Mouse (Mus musculus): ENCODE data around the gene 1110032A03Rik. TPM values are rescaled to one million over a fixed set of nuclear protein-coding genes. Genes with fewer than 3 reads are reported as not detected.

Gene 1110032A03Rik
- polyA plus RNA-seq, 1 experiment, result 4.8 TPM

DNA sequence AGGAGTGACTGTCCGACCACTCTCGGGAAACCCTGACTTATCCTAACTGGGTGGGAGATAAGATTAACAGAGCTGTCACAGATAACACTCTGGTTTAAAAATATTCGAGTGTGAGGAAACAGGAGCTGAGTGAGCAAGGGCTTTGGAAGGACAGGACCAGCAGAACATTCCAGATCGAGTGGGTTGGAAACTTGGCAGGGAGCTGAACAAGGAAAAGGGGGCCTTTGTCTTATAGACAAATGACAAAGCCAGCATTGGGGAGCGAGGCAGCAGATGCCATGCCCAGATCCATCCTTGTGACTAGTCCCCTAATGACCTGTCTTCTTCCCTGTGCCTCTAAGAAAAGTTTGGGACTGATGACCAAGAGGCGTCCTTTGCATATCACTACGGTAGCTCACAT, 21.4 kb downstream of the 1110032A03Rik start:
- Histone ChIP-seq H3ac (ENCODE audit: control insufficient read depth, insufficient read length, low read depth) (no peak overlapping the region), H3K79me3 (ENCODE audit: low read depth) (no peaks in the 10 kb centered on the region), H3K27me3 (ENCODE audit: control insufficient read depth, insufficient read depth, insufficient read length) (no peaks in the 10 kb centered on the region), H3K79me2 (ENCODE audit: control insufficient read depth, insufficient read depth) (no peaks in the 10 kb centered on the region), H3K36me3 (ENCODE audit: control insufficient read depth, insufficient read depth) (no peaks in the 10 kb centered on the region), H3K4me3 (ENCODE audit: insufficient read depth, poor library complexity, severe bottlenecking) (no peak overlapping the region)
- TF ChIP-seq CTCF (IDR thresholded peaks at IDR 0.05; ENCODE audit: control insufficient read depth, insufficient read depth, insufficient read length), result no peak
- no peak for TF ChIP-seq MYOD1 (IDR thresholded peaks at IDR 0.05; ENCODE audit: control insufficient read depth, insufficient read length, low read depth)
- no peak for TF ChIP-seq USF1 (IDR thresholded peaks at IDR 0.05; ENCODE audit: low read depth)
- TF ChIP-seq CEBPB (IDR thresholded peaks at IDR 0.05; ENCODE audit: low read depth), result no peak
- no peak for TF ChIP-seq MAX (IDR thresholded peaks at IDR 0.05)
- TF ChIP-seq FOSL1 (IDR thresholded peaks at IDR 0.05; ENCODE audit: insufficient read depth, low read length, poor library complexity, severe bottlenecking), result no peak
- no peak for TF ChIP-seq MYOG (IDR thresholded peaks at IDR 0.05; ENCODE audit: control insufficient read depth, extremely low read depth, insufficient read length)

DNA sequence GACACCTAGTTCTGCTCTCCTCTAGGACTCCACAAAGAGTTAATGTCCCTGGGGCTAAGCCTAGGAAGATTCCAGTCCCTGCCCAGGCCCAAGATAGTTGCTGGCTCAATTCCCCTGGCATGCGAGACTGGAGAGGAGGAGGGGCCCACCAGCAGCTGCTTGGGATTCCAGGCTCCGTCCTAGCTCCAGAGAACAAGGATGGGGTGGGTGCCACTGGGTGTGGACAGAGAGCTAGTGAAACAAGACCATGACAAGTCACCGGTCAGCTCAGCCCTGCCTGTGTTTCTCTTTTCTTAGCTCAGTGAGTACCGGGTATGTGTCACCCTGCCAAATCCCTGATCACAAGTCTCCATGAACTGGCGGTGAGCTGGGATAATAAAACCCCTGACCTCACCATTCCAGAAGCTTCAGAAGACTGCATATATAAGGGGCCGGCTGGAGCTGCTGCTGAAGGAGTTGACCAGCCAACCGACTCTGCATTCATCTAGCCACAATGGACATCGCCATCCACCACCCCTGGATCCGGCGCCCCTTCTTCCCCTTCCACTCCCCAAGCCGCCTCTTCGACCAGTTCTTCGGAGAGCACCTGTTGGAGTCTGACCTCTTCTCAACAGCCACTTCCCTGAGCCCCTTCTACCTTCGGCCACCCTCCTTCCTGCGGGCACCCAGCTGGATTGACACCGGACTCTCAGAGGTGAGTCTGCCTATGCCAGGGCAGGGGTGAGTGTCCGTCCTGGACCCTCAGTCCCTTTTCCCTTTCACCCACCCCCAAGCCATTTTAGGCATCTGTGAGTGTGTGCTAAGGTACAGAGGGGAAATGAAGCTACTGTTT, 22.3 kb downstream of the 1110032A03Rik start:
- peak overlapping the region; percentile 31 for H3K4me3 ChIP-seq (ENCODE audit: insufficient read depth, poor library complexity, severe bottlenecking)
- no peak for TF ChIP-seq FOSL1 (IDR thresholded peaks at IDR 0.05; ENCODE audit: insufficient read depth, low read length, poor library complexity, severe bottlenecking)
- TF ChIP-seq CEBPB (IDR thresholded peaks at IDR 0.05; ENCODE audit: low read depth), result no peak
- peak; percentile 43 for TF ChIP-seq MYOD1 (IDR thresholded peaks at IDR 0.05; ENCODE audit: control insufficient read depth, insufficient read length, low read depth)

DNA sequence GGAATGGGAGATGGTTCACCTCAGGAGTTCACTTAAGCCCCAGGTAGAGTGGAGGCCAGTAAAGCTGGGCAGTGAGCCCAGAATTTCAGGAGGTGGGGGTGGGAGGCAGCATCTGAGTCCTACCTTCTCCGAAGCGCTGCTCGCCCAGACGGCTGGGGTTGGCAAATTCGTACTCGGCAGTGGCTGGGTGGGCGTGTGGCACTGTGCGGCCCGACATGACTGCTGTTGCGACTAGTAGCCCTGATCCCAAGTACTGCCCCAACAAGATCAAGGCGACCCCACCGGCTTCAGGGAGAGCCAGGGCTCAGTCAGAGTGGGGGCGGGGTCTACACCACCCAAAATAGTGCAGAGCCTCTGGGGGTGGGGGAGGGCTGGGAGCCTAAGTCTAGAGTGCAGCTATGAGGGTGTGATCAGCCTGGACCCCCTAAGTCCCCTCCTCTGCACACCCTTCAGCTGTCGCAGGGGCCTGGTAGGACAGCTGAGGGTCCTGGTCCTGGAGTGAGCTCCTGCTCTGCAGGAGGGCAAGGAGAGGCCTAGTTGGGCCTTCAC, 23.2 kb downstream of the 1110032A03Rik start, which contains the start of gene Hspb2:
Hspb2 (minus strand) TSS at position 301 of the 549 bp plus-strand sequence.
- no peak for TF ChIP-seq USF1 (IDR thresholded peaks at IDR 0.05; ENCODE audit: low read depth)
- TF ChIP-seq MYOG (IDR thresholded peaks at IDR 0.05; ENCODE audit: control insufficient read depth, extremely low read depth, insufficient read length), result no peak
- TF ChIP-seq CEBPB (IDR thresholded peaks at IDR 0.05; ENCODE audit: low read depth), result no peak
- TF ChIP-seq CTCF (IDR thresholded peaks at IDR 0.05; ENCODE audit: control insufficient read depth, insufficient read depth, insufficient read length), result no peak
- TF ChIP-seq MYOD1 (IDR thresholded peaks at IDR 0.05; ENCODE audit: control insufficient read depth, insufficient read length, low read depth), result no peak
- TF ChIP-seq FOSL1 (IDR thresholded peaks at IDR 0.05; ENCODE audit: insufficient read depth, low read length, poor library complexity, severe bottlenecking), result no peak
- TF ChIP-seq MAX (IDR thresholded peaks at IDR 0.05), result no peak
- Histone ChIP-seq H3K36me3 (ENCODE audit: control insufficient read depth, insufficient read depth) (no peaks in the 10 kb centered on the region), H3K4me3 (ENCODE audit: insufficient read depth, poor library complexity, severe bottlenecking) (peak within 1 kb of the TSS; percentile 31)

More for the DNA sequence above, 22.3 kb downstream of the 1110032A03Rik start:
- Histone ChIP-seq H3K36me3 (ENCODE audit: control insufficient read depth, insufficient read depth) (no peaks in the 10 kb centered on the region), H3K27me3 (ENCODE audit: control insufficient read depth, insufficient read depth, insufficient read length) (no peaks in the 10 kb centered on the region), H3K79me3 (ENCODE audit: low read depth) (no peaks in the 10 kb centered on the region), H3K79me2 (ENCODE audit: control insufficient read depth, insufficient read depth) (no peaks in the 10 kb centered on the region), H3ac (ENCODE audit: control insufficient read depth, insufficient read length, low read depth) (peak overlapping the region; percentile 36)

DNA sequence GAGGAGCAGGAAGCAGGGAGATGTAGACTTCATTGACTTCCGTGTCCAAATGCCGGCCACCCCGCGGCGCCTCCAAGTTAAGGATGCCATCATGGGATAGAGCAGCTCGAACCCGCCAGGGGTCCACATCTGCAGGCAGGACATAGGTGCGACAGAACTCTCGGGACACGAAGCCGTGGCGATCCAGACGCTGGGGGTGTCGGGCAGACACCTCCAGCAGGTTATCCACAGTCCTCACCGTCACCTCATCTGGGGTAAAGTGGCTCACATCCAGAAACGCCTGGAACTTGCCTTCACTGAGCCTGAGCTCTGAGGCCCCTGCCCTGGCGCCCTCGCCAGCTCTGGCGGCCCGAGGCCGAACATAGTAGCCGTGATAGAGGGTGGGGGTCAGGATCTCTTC, 24.0 kb downstream of the 1110032A03Rik start, which contains the start of gene Cryab:
Cryab (plus strand) TSS at position 3 of the 400 bp plus-strand sequence.
- Histone ChIP-seq H3K27me3 (ENCODE audit: control insufficient read depth, insufficient read depth, insufficient read length) (no peaks in the 10 kb centered on the region), H3K79me3 (ENCODE audit: low read depth) (no peaks in the 10 kb centered on the region), H3K36me3 (ENCODE audit: control insufficient read depth, insufficient read depth) (no peaks in the 10 kb centered on the region), H3K79me2 (ENCODE audit: control insufficient read depth, insufficient read depth) (no peaks in the 10 kb centered on the region), H3K4me3 (ENCODE audit: insufficient read depth, poor library complexity, severe bottlenecking) (peak within 1 kb of the TSS; percentile 6), H3ac (ENCODE audit: control insufficient read depth, insufficient read length, low read depth) (peak within 1 kb of the TSS; percentile 72)
- no peak for TF ChIP-seq CEBPB (IDR thresholded peaks at IDR 0.05; ENCODE audit: low read depth)
- TF ChIP-seq MAX (IDR thresholded peaks at IDR 0.05), result no peak
- no peak for TF ChIP-seq FOSL1 (IDR thresholded peaks at IDR 0.05; ENCODE audit: insufficient read depth, low read length, poor library complexity, severe bottlenecking)
- no peak for TF ChIP-seq MYOD1 (IDR thresholded peaks at IDR 0.05; ENCODE audit: control insufficient read depth, insufficient read length, low read depth)
- TF ChIP-seq USF1 (IDR thresholded peaks at IDR 0.05; ENCODE audit: low read depth), result no peak
- TF ChIP-seq CTCF (IDR thresholded peaks at IDR 0.05; ENCODE audit: control insufficient read depth, insufficient read depth, insufficient read length), result no peak
- TF ChIP-seq MYOG (IDR thresholded peaks at IDR 0.05; ENCODE audit: control insufficient read depth, extremely low read depth, insufficient read length), result no peak

More for the DNA sequence above, 23.2 kb downstream of the 1110032A03Rik start, which contains the start of gene Hspb2:
- peak within 1 kb of the TSS; percentile 72 for H3ac ChIP-seq (ENCODE audit: control insufficient read depth, insufficient read length, low read depth)
- no peaks in the 10 kb centered on the region for H3K79me3 ChIP-seq (ENCODE audit: low read depth)
- no peaks in the 10 kb centered on the region for H3K79me2 ChIP-seq (ENCODE audit: control insufficient read depth, insufficient read depth)
- H3K27me3 ChIP-seq (ENCODE audit: control insufficient read depth, insufficient read depth, insufficient read length), result no peaks in the 10 kb centered on the region

DNA sequence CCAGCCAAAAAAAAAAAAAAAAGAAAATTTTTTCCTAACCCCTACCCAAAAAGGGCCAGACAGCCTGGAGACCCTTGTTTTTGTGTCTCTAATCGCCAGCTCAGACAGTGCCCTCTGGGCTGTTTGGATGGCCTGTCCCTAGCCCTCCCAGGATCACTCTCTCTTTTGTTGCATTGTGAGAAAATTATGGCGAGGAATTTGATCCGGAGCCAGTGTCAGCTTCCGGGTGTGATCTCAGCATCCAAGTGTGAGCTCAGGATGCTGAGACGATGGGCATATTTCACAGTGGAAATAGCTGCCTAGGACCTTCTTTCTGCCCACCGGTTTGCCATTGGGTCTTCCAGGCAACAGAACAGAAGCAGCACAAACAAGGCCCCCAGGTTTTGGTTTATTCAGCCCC, 24.6 kb downstream of the 1110032A03Rik start:
- TF ChIP-seq MYOG (IDR thresholded peaks at IDR 0.05; ENCODE audit: control insufficient read depth, extremely low read depth, insufficient read length) (no peak), MYOD1 (IDR thresholded peaks at IDR 0.05; ENCODE audit: control insufficient read depth, insufficient read length, low read depth) (no peak), CTCF (IDR thresholded peaks at IDR 0.05; ENCODE audit: control insufficient read depth, insufficient read depth, insufficient read length) (no peak), MAX (IDR thresholded peaks at IDR 0.05) (no peak), CEBPB (IDR thresholded peaks at IDR 0.05; ENCODE audit: low read depth) (no peak), USF1 (IDR thresholded peaks at IDR 0.05; ENCODE audit: low read depth) (no peak), FOSL1 (IDR thresholded peaks at IDR 0.05; ENCODE audit: insufficient read depth, low read length, poor library complexity, severe bottlenecking) (no peak)
- H3K36me3 ChIP-seq (ENCODE audit: control insufficient read depth, insufficient read depth), result no peaks in the 10 kb centered on the region
- H3K79me3 ChIP-seq (ENCODE audit: low read depth), result no peaks in the 10 kb centered on the region
- H3ac ChIP-seq (ENCODE audit: control insufficient read depth, insufficient read length, low read depth), result peak overlapping the region; percentile 24
- H3K27me3 ChIP-seq (ENCODE audit: control insufficient read depth, insufficient read depth, insufficient read length), result no peaks in the 10 kb centered on the region
- H3K4me3 ChIP-seq (ENCODE audit: insufficient read depth, poor library complexity, severe bottlenecking), result no peak overlapping the region
- H3K79me2 ChIP-seq (ENCODE audit: control insufficient read depth, insufficient read depth), result no peaks in the 10 kb centered on the region
